Mouse (Mus musculus): ENCODE results near the gene Mup8. TPM values are rescaled to one million over a fixed set of nuclear protein-coding genes. Genes with fewer than 3 reads are reported as not detected.
"Not testable (repeated sequence)": the region's sequence is repeated elsewhere in the genome, so short reads cannot be mapped to it uniquely, and the experiment has no call there.

Mup8 gene
- not detected in 2 replicates for polyA plus RNA-seq (2016; fragmentation: Nextera tagmentation; extraction: Ambion mirVana)

GRCm38 (mm10) chr4:60222499-60222898 is at the start of gene Mup8:
Mup8 (minus strand) TSS chr4:60222599.
- not testable (repeated sequence) for H3K4me3 ChIP-seq; H3K36me3 ChIP-seq (replicated peaks); DNase-seq (ENCODE audit: low spot score); H3K27ac ChIP-seq (replicated peaks); H3K27me3 ChIP-seq (replicated peaks; ENCODE audit: low read depth, poor library complexity, severe bottlenecking); H3K9me3 ChIP-seq; H3K4me1 ChIP-seq
- 88% methylated on average over 3 of the region's 3 CpGs for WGBS

- not testable (repeated sequence) for H3K27me3 ChIP-seq (replicated peaks; ENCODE audit: low read depth, poor library complexity, severe bottlenecking); H3K27ac ChIP-seq (replicated peaks); H3K36me3 ChIP-seq (replicated peaks); H3K4me3 ChIP-seq; DNase-seq (ENCODE audit: low spot score); H3K4me1 ChIP-seq
- peaks cover 10% of the 10 kb centered on the region for H3K9me3 ChIP-seq
- WGBS, result 88% methylated on average over 11 of the region's 11 CpGs
These were observed 43.8 kb upstream of the Mup8 start for GRCm38 (mm10) chr4:60265977-60266770.

GRCm38 (mm10) chr4:60262706-60263105 is 40.3 kb upstream of the Mup8 start:
- not testable (repeated sequence) for DNase-seq (ENCODE audit: low spot score); H3K4me1 ChIP-seq; H3K27me3 ChIP-seq (replicated peaks; ENCODE audit: low read depth, poor library complexity, severe bottlenecking); H3K27ac ChIP-seq (replicated peaks); H3K4me3 ChIP-seq; H3K36me3 ChIP-seq (replicated peaks)
- H3K9me3 ChIP-seq, result peaks cover 10% of the 10 kb centered on the region
- WGBS, result 92% methylated on average over 3 of the region's 4 CpGs

Other genes with a start within 250 kb of the Mup8 start
- not detected in 2 replicates for gene Mup7, start 152.1 kb downstream of the Mup8 start, polyA plus RNA-seq (2016; fragmentation: Nextera tagmentation; extraction: Ambion mirVana)
- gene Mup2, start 68.3 kb downstream of the Mup8 start, polyA plus RNA-seq (2016; fragmentation: Nextera tagmentation; extraction: Ambion mirVana), result not detected in 2 replicates
- not detected in 2 replicates for gene Mup9, start 199.4 kb upstream of the Mup8 start, polyA plus RNA-seq (2016; fragmentation: Nextera tagmentation; extraction: Ambion mirVana)